Mouse (Mus musculus): ENCODE measurements at regions not wholly inside any gene's neighbourhood (a gene's known extent, or its start where the extent isn't known, plus 50 kb on each side); places are given as distances from the start of the nearest gene placed in this dataset.

GRCm38 (mm10) chr13:29136231-29136630 lies 182.7 kb upstream of the Sox4 start:
- no peak for DNase-seq

- DNase-seq = no peak
Observed at GRCm38 (mm10) chr13:29127499-29127898, 174.0 kb upstream of the Sox4 start.

- no peak for DNase-seq
Observed at GRCm38 (mm10) chr13:29123477-29123876, 170.0 kb upstream of the Sox4 start.

GRCm38 (mm10) chr13:29121121-29121520 lies 167.6 kb upstream of the Sox4 start:
- DNase-seq = no peak

- DNase-seq = no peak
Observed at GRCm38 (mm10) chr13:29119357-29119756, 165.8 kb upstream of the Sox4 start.

GRCm38 (mm10) chr13:29114998-29115495 lies 161.5 kb upstream of the Sox4 start:
- DNase-seq = no peak

- no peak for DNase-seq
Observed at GRCm38 (mm10) chr13:29110127-29110526, 156.6 kb upstream of the Sox4 start.

GRCm38 (mm10) chr13:29109064-29109856 lies 155.7 kb upstream of the Sox4 start:
- DNase-seq = no peak

- DNase-seq = no peak
Observed at GRCm38 (mm10) chr13:29108214-29108613, 154.7 kb upstream of the Sox4 start.

GRCm38 (mm10) chr13:29092166-29092565 lies 138.7 kb upstream of the Sox4 start:
- no peak for DNase-seq

GRCm38 (mm10) chr13:29086854-29087253 lies 133.3 kb upstream of the Sox4 start:
- no peak for DNase-seq

- DNase-seq = no peak
Observed at GRCm38 (mm10) chr13:29081064-29081463, 127.6 kb upstream of the Sox4 start.

- DNase-seq = no peak
Observed at GRCm38 (mm10) chr13:29079841-29080240, 126.3 kb upstream of the Sox4 start.

GRCm38 (mm10) chr13:29073630-29074029 lies 120.1 kb upstream of the Sox4 start:
- DNase-seq = no peak

GRCm38 (mm10) chr13:29063924-29064323 lies 110.4 kb upstream of the Sox4 start:
- DNase-seq = no peak

GRCm38 (mm10) chr13:29058685-29059084 lies 105.2 kb upstream of the Sox4 start:
- no peak for DNase-seq

GRCm38 (mm10) chr13:29049730-29050129 lies 96.2 kb upstream of the Sox4 start:
- DNase-seq = no peak

- no peak for DNase-seq
Observed at GRCm38 (mm10) chr13:29048990-29049576, 95.6 kb upstream of the Sox4 start.

GRCm38 (mm10) chr13:29044655-29045054 lies 91.1 kb upstream of the Sox4 start:
- DNase-seq = no peak

GRCm38 (mm10) chr13:29040331-29040730 lies 86.8 kb upstream of the Sox4 start:
- DNase-seq = no peak

GRCm38 (mm10) chr13:29034904-29035303 lies 81.4 kb upstream of the Sox4 start:
- DNase-seq = no peak

GRCm38 (mm10) chr13:29034444-29034843 lies 80.9 kb upstream of the Sox4 start:
- DNase-seq = no peak

- DNase-seq = no peak
Observed at GRCm38 (mm10) chr13:29027146-29027545, 73.6 kb upstream of the Sox4 start.

GRCm38 (mm10) chr13:29023486-29023885 lies 70.0 kb upstream of the Sox4 start:
- DNase-seq = peak; percentile 37

Data from right cerebral cortex, postnatal 14 days (tissue).